Mouse (Mus musculus) neutrophil, adult 5-6 weeks (primary cell): Measurements from ENCODE around the gene Igdcc4. TPM values are rescaled to one million over a fixed set of nuclear protein-coding genes. Genes with fewer than 3 reads are reported as not detected.

Experiments used
- ATAC-seq: fragments of 151-379, 151-347 bp; 2 replicates; pipeline ENCODE4 v1.8.0; 2017; ENCODE audit warnings: mild to moderate bottlenecking, moderate TSS enrichment; ENCODE audit not compliant: insufficient number of reproducible peaks, poor library complexity, low FRiP score, severe bottlenecking; ENCODE audit errors: extremely low read depth
- total RNA-seq: library from RNA; stranded (forward); fragments of 200-1000 nt; gene quantifications from 2 replicates; pipeline ENCODE4 v1.2.3, GENCODE M21; 2017

The Igdcc4 gene
- total RNA-seq, 1 experiment from 2014 or later: not detected

DNA sequence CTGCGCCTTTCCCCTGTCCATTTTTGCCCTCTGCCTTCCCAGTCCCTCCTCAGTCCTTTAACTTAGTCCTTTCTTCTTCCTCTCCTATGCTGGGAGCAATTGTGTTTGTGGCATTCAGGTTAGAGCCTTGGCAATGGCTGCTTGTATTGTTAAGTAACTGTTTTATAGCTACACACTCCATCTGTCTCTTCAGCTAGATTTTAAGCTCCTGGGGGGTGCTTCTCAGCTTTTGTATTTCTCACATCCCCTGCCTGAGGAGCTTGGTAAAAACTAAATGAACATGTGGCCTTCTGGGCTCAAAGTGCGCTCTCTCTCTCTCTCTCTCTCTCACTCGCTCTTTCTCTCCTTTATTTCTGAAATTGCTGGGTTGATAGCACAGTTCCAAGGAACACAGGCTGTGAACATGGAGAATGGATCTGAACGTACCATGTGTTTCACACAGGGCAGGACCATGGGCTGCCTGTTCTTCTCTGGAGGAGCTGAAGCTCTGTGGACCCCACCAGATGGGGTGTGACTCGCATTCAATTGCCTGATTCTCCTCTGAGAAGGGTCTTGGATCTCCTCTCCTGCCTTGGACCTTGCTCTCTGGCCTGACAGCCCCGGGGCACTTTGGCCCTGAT lies 51.5 kb downstream of the Igdcc4 start:
- no peak for ATAC-seq

DNA sequence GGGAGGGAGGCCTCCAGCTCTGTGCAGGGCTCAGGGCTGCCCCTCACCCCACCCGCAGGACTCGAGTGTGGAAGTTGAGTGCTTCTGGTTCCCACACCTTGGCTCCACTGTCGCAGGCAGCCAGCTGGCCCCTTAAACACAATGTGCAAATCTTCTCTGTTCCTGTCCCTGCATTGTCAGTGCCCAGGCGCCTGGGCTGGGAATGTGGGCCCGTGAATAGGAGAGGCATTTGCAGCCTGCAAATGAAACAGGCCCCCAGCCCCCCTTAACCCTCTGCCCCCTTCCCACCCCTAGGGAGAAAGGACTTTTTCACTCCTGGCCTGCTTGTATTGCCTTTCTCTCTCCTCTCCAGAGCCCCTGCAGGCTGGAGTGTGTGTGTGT lies 52.0 kb downstream of the Igdcc4 start:
- no peak for ATAC-seq

DNA sequence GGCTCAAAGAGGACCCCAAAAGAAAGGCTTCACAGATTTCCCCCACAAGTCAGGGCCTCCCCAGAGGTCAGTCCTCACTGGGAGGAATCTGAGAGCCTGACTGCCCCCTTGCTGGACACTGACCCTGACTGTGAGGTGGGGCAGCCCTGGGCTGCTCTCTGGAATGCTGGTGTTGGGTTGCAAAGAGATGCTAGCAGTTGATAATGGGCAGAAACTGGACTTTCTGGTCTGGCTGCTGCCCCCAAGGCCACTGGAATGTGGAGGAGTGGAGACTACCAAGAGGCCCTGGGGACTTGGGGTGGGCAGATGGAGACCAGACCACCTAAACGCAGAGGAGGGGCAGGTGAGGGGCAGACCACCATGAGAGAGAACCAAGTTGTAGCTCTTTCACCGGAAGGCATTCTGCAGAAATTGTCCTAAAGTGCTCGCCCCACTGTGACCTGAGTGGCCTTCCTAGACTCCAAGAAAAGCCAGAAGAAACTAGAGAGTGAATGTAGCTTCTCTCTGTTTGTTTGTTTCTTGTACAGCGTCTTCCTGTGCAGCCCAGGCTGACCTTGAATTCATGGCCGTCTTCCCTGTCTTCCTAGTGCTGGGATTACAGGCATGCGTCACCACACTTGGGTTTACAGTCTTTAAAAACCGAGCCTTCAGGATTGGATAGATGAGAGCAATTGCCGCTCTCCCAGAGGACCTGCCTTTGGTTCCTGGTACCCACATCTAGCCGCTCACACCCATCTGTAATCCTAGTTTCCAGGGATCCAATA lies 53.6 kb downstream of the Igdcc4 start:
- no peak for ATAC-seq

GRCm38 (mm10) chr9:65156604-65157003 lies 55.3 kb downstream of the Igdcc4 start:
- ATAC-seq: no peak

- ATAC-seq: no peak
Observed at GRCm38 (mm10) chr9:65157631-65158030, 56.3 kb downstream of the Igdcc4 start.

DNA sequence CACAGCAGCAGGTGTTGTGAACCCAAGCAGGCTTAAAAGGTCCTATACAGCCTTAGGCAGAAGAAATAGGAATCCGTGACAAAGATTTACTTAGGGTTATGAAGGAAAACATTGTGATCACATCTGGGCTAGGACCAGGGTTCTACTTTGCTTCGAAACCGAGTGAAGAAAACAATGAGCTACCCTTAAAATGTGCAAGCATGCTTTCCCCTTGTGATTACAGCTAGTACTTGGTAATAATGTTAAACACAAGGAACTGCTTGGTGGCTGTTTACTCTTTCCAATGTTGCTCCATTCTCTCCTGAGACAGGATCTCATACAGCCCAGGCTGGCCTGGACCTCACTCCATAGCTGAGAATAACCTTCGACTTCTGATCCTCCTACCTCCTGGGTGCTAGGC lies 59.9 kb downstream of the Igdcc4 start:
- no peak for ATAC-seq

GRCm38 (mm10) chr9:65161881-65162280 lies 60.6 kb downstream of the Igdcc4 start:
- ATAC-seq: no peak

GRCm38 (mm10) chr9:65162711-65163639 lies 61.7 kb downstream of the Igdcc4 start:
- no peak for ATAC-seq

- ATAC-seq: no peak
Observed at GRCm38 (mm10) chr9:65164870-65165269, 63.6 kb downstream of the Igdcc4 start.

- no peak for ATAC-seq
Observed at GRCm38 (mm10) chr9:65166386-65166785, 65.1 kb downstream of the Igdcc4 start.

DNA sequence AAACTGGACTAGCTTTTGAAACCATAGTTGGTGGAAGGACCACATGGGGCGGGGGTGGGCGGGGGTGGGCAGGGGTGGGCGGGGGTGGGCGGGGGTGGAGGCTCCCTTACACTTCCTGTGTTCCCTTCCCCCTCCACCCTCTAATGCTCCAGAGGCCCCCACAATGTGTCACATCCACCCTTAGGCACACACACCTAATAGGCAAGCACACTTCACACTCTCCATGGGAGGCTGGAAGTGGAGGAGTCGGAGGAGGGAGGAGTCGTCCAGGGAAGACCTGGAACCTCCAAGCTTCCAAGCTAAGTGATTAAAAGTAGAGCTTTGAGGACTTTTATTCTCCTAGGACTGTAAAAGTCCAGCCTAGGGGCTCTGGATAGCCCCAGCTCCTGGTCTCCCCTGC lies 67.2 kb downstream of the Igdcc4 start:
- ATAC-seq: no peak

DNA sequence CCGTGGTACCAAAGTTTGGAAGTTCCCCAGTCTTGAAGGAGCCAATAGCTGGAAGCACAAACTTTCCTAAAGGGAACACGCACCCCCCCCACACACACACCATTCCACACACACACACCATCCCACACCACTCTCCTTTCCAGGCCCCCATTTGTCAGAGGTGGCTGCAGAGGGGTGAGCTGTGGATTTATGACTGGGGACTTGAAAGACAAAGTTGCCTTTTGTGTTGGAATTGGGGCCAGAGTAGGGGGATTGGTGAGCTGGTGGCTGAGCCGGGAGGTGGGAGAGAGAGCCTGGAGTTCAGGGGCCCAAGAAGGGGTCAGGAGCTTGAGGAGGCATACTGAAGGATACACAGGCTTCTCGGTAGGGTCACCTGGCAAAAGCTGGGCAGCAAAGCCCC lies 67.7 kb downstream of the Igdcc4 start:
- ATAC-seq: no peak

- ATAC-seq: no peak
Observed at GRCm38 (mm10) chr9:65172654-65173053, 71.4 kb downstream of the Igdcc4 start.

DNA sequence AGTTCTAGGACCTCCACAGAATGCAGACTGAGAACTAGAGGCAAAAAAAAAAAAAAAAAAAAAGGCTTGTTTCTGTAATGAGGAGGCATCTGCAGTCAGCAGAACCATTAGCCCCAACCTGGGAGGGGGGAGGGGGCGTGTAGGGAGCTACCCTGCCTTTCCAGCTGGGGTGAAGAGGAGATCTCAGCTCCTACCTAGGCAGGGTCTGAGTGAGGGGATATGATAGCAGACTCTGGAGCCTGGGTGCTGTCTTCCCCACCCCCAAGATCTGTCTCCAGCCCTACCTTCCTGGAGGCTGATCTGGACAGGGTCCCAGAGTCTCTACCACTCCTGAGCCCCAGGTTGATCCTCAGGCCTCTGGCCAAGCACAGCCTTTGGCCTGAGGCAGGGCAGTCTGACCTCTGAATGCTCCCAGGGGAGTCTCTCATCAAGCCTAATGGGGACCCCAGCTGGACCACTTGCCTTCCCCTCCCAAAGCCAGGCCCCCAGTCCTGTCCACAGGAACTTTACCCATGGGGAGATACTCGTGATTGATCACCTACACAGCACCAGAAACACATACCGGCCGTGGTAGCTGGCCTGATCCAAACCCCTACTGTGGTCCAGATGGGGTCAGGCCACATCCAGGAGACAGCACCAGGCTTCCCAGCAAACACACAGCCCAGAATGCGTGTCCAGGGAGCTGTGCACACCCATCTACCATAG lies 74.1 kb downstream of the Igdcc4 start:
- no peak for ATAC-seq

DNA sequence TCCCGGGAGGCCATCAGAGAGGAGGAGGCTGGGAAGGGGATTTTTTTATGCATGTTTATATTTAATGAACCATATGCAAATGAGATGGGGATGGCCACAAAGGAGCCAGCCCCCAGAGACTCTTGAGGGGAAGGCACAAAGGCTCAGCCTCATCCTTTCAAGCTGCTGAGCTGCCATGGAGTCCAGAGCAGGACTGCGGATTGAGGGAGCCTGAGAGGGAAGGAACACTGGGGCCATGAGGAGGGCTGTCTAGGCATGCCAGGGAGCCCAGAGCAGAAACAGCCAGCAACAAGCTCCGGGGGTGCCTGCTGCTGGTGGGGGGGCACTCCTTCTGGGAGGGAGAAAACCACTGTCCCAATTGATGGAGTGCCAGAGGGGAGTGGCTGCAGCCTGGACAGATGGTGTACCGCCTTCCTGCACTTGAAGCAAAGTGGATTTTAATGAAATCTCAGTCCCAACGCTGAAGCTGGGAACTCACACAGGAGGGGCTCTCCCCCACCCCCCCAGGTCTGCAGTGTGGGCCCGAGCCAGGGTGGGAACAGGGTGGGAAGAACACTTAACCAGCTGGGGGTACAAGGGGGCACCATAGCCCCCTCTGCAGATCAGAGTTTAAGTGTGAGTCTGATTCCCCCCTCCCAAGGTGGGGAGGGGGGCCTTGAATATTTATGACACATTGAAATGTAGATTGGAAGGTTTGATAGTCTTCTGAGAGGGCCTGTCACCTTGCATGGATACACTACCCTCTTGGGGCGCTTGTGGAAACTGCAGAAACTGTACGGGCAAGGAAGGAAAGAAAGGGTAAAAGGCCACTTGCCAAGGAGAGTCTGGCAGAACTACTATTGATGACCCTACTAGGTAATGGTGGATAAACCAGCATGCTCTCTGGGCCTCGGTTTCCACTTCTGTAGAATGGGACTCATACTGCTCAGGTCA lies 74.9 kb downstream of the Igdcc4 start:
- ATAC-seq: no peak

- ATAC-seq: no peak
Observed at GRCm38 (mm10) chr9:65177497-65177896, 76.2 kb downstream of the Igdcc4 start.

DNA sequence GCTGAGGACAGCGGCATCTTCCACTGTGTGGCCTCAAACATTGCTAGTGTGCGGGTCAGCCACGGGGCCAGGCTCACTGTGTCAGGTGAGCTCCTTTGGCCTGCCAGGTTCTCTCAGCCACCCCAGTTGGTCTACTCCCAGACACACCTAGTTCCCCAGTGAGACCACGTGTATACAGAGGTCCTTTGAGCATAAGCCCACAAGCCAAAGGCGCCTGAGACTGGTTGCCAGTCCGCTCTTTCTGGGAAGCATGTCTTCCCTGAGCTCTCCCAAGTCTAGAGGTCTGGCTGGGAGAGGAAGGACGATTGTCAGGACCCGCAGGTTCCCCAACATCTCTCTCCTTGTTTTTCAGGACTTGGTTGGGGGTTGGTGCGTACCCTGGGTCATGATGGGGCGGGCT lies 76.6 kb downstream of the Igdcc4 start:
- no peak for ATAC-seq
